10 mouse cellular contexts compared by ENCODE assay signal in genomic region chr7:100893249-100894056, GRCm38 (mm10). TPM values are rescaled to one million over a fixed set of nuclear protein-coding genes. Genes with fewer than 3 reads are reported as not detected.
A peak's percentile ranks its signal among the peaks of the same experiment; 100 is the strongest.
DNase-seq lines count a peak whose midpoint lies in the region; ATAC-seq and TF ChIP-seq lines count a peak whose summit lies in the region.
"Had no signal": no experiment of that assay in that cellular context is flagged by ENCODE, and none has a peak within 500 bp of the region (broad histone marks: within the 10 kb centered on the region; RNA-seq: fewer than 3 reads in every experiment).

No protein-coding gene starts in this region.

- no peaks in the 10 kb centered on the region for H3K9me3 ChIP-seq in kidney, postnatal 0 days (replicated peaks; ENCODE audit: low read length)
- no peaks in the 10 kb centered on the region for H3K9me3 ChIP-seq in forebrain, embryonic 12.5 days
- no peaks in the 10 kb centered on the region for H3K9me3 ChIP-seq in midbrain, postnatal 0 days (ENCODE audit: low read length)
- H3K9me3 ChIP-seq: G1E had no signal

- peak overlapping the region; percentile 68; the same call in 1 of the 2 replicates for H3K9ac ChIP-seq in kidney, postnatal 0 days (ENCODE audit: low read depth, low read length)
- H3K9ac ChIP-seq in forebrain, embryonic 12.5 days: peak overlapping the region; percentile 79
- peak overlapping the region; percentile 82 for H3K9ac ChIP-seq in midbrain, postnatal 0 days (replicated peaks; ENCODE audit: low read length, poor library complexity, severe bottlenecking)

- 38% methylated on average over 20 of the region's 20 CpGs for WGBS in kidney, postnatal 0 days
- 37% methylated on average over 20 of the region's 20 CpGs for WGBS in forebrain, embryonic 12.5 days
- 20% methylated on average over 20 of the region's 20 CpGs for WGBS in midbrain, postnatal 0 days

- 0 out of 2 replicates have a peak, but pooled peaks have one; percentile 20 for ATAC-seq in kidney, postnatal 0 days (replicated peaks; ENCODE audit: low FRiP score, low read depth)
- ATAC-seq in forebrain, embryonic 12.5 days (ENCODE audit: low FRiP score): 0 out of 2 replicates have a peak, but pooled peaks have one; percentile 19
- peak; percentile 28 for ATAC-seq in midbrain, postnatal 0 days (ENCODE audit: low FRiP score)

- H3K27me3 ChIP-seq in kidney, postnatal 0 days (ENCODE audit: insufficient read depth, low read length): no peaks in the 10 kb centered on the region
- H3K27me3 ChIP-seq in forebrain, embryonic 12.5 days: no peaks in the 10 kb centered on the region
- H3K27me3 ChIP-seq in midbrain, postnatal 0 days (ENCODE audit: insufficient read depth, low read length): no peaks in the 10 kb centered on the region

- peak overlapping the region; percentile 93 for H3K4me2 ChIP-seq in kidney, postnatal 0 days (ENCODE audit: low read length)
- H3K4me2 ChIP-seq in forebrain, embryonic 12.5 days: peak overlapping the region; percentile 93
- peak overlapping the region; percentile 89 for H3K4me2 ChIP-seq in midbrain, postnatal 0 days (ENCODE audit: low read depth, low read length, poor library complexity, severe bottlenecking)

- H3K36me3 ChIP-seq in kidney, postnatal 0 days (ENCODE audit: insufficient read depth, low read length): peaks cover 16% of the 10 kb centered on the region
- peaks cover 13% of the 10 kb centered on the region for H3K36me3 ChIP-seq in forebrain, embryonic 12.5 days (replicated peaks)
- peaks cover 11% of the 10 kb centered on the region for H3K36me3 ChIP-seq in midbrain, postnatal 0 days (ENCODE audit: insufficient read depth, low read length)
- H3K36me3 ChIP-seq: G1E had no signal

- peaks cover 29% of the 10 kb centered on the region for H3K4me1 ChIP-seq in kidney, postnatal 0 days (replicated peaks; ENCODE audit: insufficient read depth, low read length)
- H3K4me1 ChIP-seq in forebrain, embryonic 12.5 days: peaks cover 28% of the 10 kb centered on the region
- peaks cover 17% of the 10 kb centered on the region; the same call in 1 of the 2 replicates for H3K4me1 ChIP-seq in midbrain, postnatal 0 days (ENCODE audit: insufficient read depth, low read length)

- no peak overlapping the region for H3K4me3 ChIP-seq in kidney, postnatal 0 days (replicated peaks; ENCODE audit: low read depth, low read length)
- H3K4me3 ChIP-seq in forebrain, embryonic 12.5 days (replicated peaks): peak overlapping the region; percentile 62
- peak overlapping the region; percentile 59 for H3K4me3 ChIP-seq in midbrain, postnatal 0 days (ENCODE audit: low read depth, low read length)

- TF ChIP-seq CTCF in kidney, postnatal 0 days (IDR thresholded peaks at IDR 0.05; ENCODE audit: low read depth): no peak
- peak; percentile 35 for TF ChIP-seq CTCF in midbrain, postnatal 0 days (IDR thresholded peaks at IDR 0.05)

- 0 out of 2 replicates have a peak overlapping the region, but pooled peaks have one; percentile 20 for H3K27ac ChIP-seq in kidney, postnatal 0 days
- peak overlapping the region; percentile 62; the same call in 1 of the 2 replicates for H3K27ac ChIP-seq in forebrain, embryonic 12.5 days
- peak overlapping the region; percentile 72 for H3K27ac ChIP-seq in midbrain, postnatal 0 days (ENCODE audit: low read depth, low read length)

- no peak for DNase-seq in kidney, postnatal 0 days (ENCODE audit: low spot score)
- no peak for DNase-seq in kidney, adult 9 months
- DNase-seq in adrenal gland, postnatal 36 days: peak; percentile 88 to 90
- DNase-seq in kidney, postnatal 25 days: peak; percentile 45 to 76
- peak; percentile 43 for DNase-seq in midbrain, postnatal 0 days (ENCODE audit: low spot score)
- DNase-seq in thymus, adult 18-20 months: no peak
- DNase-seq in B cell, adult 2 months: no peak

RNA-seq across cellular contexts. Expression of gene Relt, which starts 30.2 kb away (rescaled TPM):
- polyA plus RNA-seq in kidney, postnatal 0 days (2015; fragmentation: Nextera tagmentation; extraction: Ambion mirVana): 2.1 and 2.3 TPM in 2 replicates
- total RNA-seq in adrenal gland, postnatal 36 days (2021): 1 to 10 TPM; 1.6 to 4.2 TPM
- 2.2 and 2.6 TPM in 2 replicates for polyA plus RNA-seq in forebrain, embryonic 12.5 days (2016; fragmentation: Nextera tagmentation; extraction: Ambion mirVana)
- total RNA-seq in midbrain, postnatal 0 days (2014; rRNA removed): 7.8 and 9.0 TPM in 2 replicates
- polyA plus RNA-seq in midbrain, postnatal 0 days (2015; fragmentation: Nextera tagmentation; extraction: Ambion mirVana): 5.1 and 5.3 TPM in 2 replicates

RNA-seq across cellular contexts. Expression of gene Arhgef17, which starts 38.5 kb away (rescaled TPM):
- polyA plus RNA-seq in kidney, postnatal 0 days (2015; fragmentation: Nextera tagmentation; extraction: Ambion mirVana): 7.8 and 8.1 TPM in 2 replicates
- 10 to 100 TPM; 63.3 to 69.0 TPM for total RNA-seq in adrenal gland, postnatal 36 days (2021)
- polyA plus RNA-seq in forebrain, embryonic 12.5 days (2016; fragmentation: Nextera tagmentation; extraction: Ambion mirVana): 6.5 and 8.1 TPM in 2 replicates
- total RNA-seq in midbrain, postnatal 0 days (2014; rRNA removed): 77.6 and 89.1 TPM in 2 replicates
- polyA plus RNA-seq in midbrain, postnatal 0 days (2015; fragmentation: Nextera tagmentation; extraction: Ambion mirVana): 16.3 and 16.7 TPM in 2 replicates
- total RNA-seq: neutrophil, adult 5-6 weeks had no signal

Comparison
In these comparisons a context has a peak if more than half of its experiments do, and no peak if none do; other contexts are left out.
1. DNase-seq: peak in adrenal gland, postnatal 36 days (2 of 2), kidney, postnatal 25 days (2 of 2) and midbrain, postnatal 0 days (single experiment); none in kidney, postnatal 0 days (single experiment), kidney, adult 9 months (single experiment), thymus, adult 18-20 months (0 of 2) and B cell, adult 2 months (0 of 2).
2. H3K27ac ChIP-seq: peak in every context shown above with its lines; median percentile 72 in midbrain, postnatal 0 days; 62 in forebrain, embryonic 12.5 days; 20 in kidney, postnatal 0 days.
3. Peak in every context shown above with its lines, with median percentiles within 50 percentile points of each other: ATAC-seq, H3K4me2 ChIP-seq and H3K9ac ChIP-seq.